Mouse (Mus musculus) ES-Bruce4 (cell line): ENCODE measurements around the gene Slc9a5. TPM values are rescaled to one million over a fixed set of nuclear protein-coding genes. Genes with fewer than 3 reads are reported as not detected.

Experiments used
- H3K27ac ChIP-seq: 2 replicates; pipeline ENCODE4 v1.5.1; 2012; ENCODE audit warnings: low read length, inconsistent platforms; ENCODE audit not compliant: insufficient read depth
- H3K27me3 ChIP-seq: 2 replicates; pipeline ENCODE4 v1.6.1; 2012; ENCODE audit warnings: mild to moderate bottlenecking, low read length, inconsistent platforms; ENCODE audit not compliant: control insufficient read depth, poor library complexity, insufficient read depth, severe bottlenecking
- H3K36me3 ChIP-seq: 2 replicates; pipeline ENCODE4 v1.6.1; 2012; ENCODE audit warnings: inconsistent platforms, mild to moderate bottlenecking, low read length, moderate library complexity; ENCODE audit not compliant: control insufficient read depth, poor library complexity, insufficient read depth, severe bottlenecking
- H3K4me1 ChIP-seq: one replicate; pipeline ENCODE4 v1.8.1; 2011; ENCODE audit warnings: low read length; ENCODE audit not compliant: control insufficient read depth, insufficient read depth
- H3K4me3 ChIP-seq: 2 replicates; pipeline ENCODE4 v1.5.1; 2011; ENCODE audit warnings: low read depth, mild to moderate bottlenecking, low read length
- H3K9ac ChIP-seq: 2 replicates; pipeline ENCODE4 v1.6.1; 2012; ENCODE audit warnings: low read depth, mild to moderate bottlenecking, inconsistent platforms; ENCODE audit not compliant: poor library complexity, severe bottlenecking
- H3K9me3 ChIP-seq: replicated peaks from 2 replicates; pipeline ENCODE4 v1.6.1; 2012; ENCODE audit warnings: mild to moderate bottlenecking, low read length, inconsistent platforms; ENCODE audit not compliant: control insufficient read depth, poor library complexity, insufficient read depth, severe bottlenecking
- CTCF ChIP-seq: IDR thresholded peaks from one replicate; pipeline ENCODE4 v1.8.1; 2011; ENCODE audit warnings: low read depth, low read length
- EP300 ChIP-seq: IDR thresholded peaks from 2 replicates; pipeline ENCODE4 v1.6.1; 2011; ENCODE audit warnings: low read depth, low read length; ENCODE audit not compliant: insufficient read depth
- POLR2A ChIP-seq: IDR thresholded peaks from one replicate; pipeline ENCODE4 v1.8.1; 2011; ENCODE audit warnings: low read length; ENCODE audit not compliant: insufficient read depth
- polyA plus RNA-seq: library from polyadenylated mRNA; stranded (reverse); fragments of >200 nt; gene quantifications from 2 replicates; pipeline ENCODE4 v1.2.4, GENCODE M21; 2011; ENCODE audit warnings: low read depth; ENCODE audit not compliant: missing spikeins, insufficient read depth, insufficient read length

Slc9a5 gene
- polyA plus RNA-seq, 1 experiment, result 14.7 TPM

GRCm38 (mm10) chr8:105387151-105387550 is 38.5 kb downstream of the Slc9a5 start:
- H3K9ac ChIP-seq, result no peak overlapping the region
- TF ChIP-seq CTCF, result no peak
- no peak for TF ChIP-seq POLR2A
- no peak for TF ChIP-seq EP300
- H3K4me3 ChIP-seq, result no peak overlapping the region
- no peak overlapping the region for H3K27ac ChIP-seq
- no peaks in the 10 kb centered on the region for H3K4me1 ChIP-seq
- no peaks in the 10 kb centered on the region for H3K36me3 ChIP-seq
- H3K9me3 ChIP-seq, result no peaks in the 10 kb centered on the region
- H3K27me3 ChIP-seq, result no peaks in the 10 kb centered on the region

DNA sequence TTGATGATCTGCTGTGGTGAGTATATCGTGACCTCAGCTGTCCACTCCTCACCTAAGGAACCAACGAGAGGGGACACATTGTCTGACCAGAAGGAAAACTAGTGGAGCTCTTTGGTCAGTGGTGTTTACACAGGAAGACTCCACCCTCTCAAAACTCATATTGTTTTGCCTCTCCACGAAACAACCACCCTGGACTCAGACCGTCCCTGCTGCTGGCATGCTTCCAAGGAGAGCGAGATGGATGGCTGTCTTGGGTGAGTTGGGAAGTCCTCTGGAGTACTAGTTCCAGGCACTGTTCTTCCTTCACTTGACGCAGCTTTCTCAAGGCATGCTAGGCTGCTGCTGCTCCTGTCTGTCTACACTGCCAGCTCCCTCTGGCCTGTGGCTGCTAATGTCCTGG is 40.5 kb downstream of the Slc9a5 start:
- TF ChIP-seq EP300 (no peak), POLR2A (no peak), CTCF (no peak)
- no peak overlapping the region for H3K27ac ChIP-seq

DNA sequence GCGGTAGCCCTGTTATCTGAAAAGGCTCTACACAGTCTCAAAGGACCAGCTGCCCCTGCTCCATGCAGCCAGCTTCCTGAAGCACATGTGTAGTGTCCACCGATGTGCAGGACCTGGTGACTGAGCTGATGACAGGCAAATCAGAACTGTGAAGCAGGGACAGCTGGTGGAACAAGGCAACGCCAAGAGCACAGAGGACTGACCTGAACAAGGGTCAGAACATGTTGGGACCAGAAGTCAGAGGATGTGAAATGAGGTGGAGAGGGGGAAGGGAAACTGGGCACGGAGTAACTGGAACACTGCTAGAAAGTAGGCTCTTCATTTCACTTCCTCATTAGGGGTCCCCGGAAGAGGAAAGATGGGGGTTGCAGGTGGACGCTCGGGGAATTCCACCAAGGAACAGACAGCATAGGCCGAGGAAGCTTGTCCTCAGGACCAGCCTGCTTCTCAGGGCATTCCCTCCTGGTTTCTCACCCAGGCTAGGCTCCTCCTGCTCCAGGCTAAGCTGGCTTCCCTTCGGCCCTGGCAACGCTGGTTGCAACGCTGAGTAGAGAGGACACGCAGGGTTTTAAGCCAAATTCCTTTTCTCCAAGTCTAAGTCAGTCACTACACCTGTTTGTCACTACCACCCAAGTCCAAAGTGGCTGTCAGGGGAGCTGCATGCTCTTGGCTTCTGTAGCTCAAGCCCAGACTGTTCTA is 44.6 kb downstream of the Slc9a5 start:
- TF ChIP-seq EP300, result no peak
- no peak for TF ChIP-seq POLR2A
- no peak for TF ChIP-seq CTCF
- H3K27me3 ChIP-seq, result no peaks in the 10 kb centered on the region
- no peak overlapping the region for H3K27ac ChIP-seq
- H3K36me3 ChIP-seq, result no peaks in the 10 kb centered on the region
- no peaks in the 10 kb centered on the region for H3K9me3 ChIP-seq
- H3K4me3 ChIP-seq, result no peak overlapping the region
- no peak overlapping the region for H3K9ac ChIP-seq
- H3K4me1 ChIP-seq, result no peaks in the 10 kb centered on the region

More for the DNA sequence above, 40.5 kb downstream of the Slc9a5 start:
- Histone ChIP-seq H3K4me1 (no peaks in the 10 kb centered on the region), H3K36me3 (no peaks in the 10 kb centered on the region), H3K4me3 (no peak overlapping the region), H3K9ac (no peak overlapping the region), H3K9me3 (no peaks in the 10 kb centered on the region), H3K27me3 (no peaks in the 10 kb centered on the region)

- Histone ChIP-seq H3K9me3 (no peaks in the 10 kb centered on the region), H3K9ac (no peak overlapping the region), H3K27ac (no peak overlapping the region), H3K4me1 (no peaks in the 10 kb centered on the region), H3K36me3 (no peaks in the 10 kb centered on the region), H3K27me3 (no peaks in the 10 kb centered on the region), H3K4me3 (no peak overlapping the region)
- TF ChIP-seq EP300 (no peak), POLR2A (no peak), CTCF (no peak)
Measured at GRCm38 (mm10) chr8:105393915-105394314, 45.3 kb downstream of the Slc9a5 start.

DNA sequence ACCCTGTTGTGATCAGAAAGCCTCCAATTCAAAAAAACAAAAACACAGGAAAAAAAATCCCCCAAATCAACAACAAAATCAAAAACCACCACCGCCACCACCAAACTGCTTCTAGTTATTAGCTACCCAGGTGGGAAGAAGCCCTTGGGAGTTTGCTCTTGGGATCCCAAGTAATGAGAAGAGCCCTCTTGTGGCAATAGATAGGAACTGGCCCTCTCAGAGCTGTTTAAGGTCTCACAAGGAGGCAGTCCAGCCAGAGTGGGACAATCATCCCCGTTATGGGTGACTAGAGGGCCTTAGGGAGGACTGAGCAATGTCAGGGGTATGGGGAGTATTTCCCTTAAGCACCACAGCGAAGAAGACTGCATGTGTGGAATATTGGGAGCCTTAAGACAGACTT is 49.1 kb downstream of the Slc9a5 start:
- H3K27ac ChIP-seq, result no peak overlapping the region
- no peaks in the 10 kb centered on the region for H3K36me3 ChIP-seq
- TF ChIP-seq POLR2A (no peak), CTCF (peak; percentile 40)

DNA sequence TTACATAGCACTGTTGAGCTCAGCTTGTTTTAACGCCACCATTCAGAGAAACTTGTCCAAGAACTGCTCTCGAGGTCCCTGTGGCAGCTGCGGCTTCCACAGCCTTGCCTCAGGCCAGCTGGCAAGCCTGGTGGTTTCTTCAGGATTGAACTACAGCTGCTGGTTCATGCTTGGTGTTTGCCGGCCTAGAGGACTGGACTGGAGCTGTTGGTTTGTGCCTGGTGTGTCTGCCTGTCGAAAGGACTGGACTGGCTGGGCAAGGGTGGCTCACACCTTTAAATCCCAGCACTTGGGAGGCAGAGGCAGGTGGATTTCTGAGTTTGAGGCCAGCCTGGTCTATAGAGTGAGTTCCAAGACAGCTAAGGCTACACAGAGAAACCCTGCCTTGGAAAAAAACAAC is 51.4 kb downstream of the Slc9a5 start:
- Histone ChIP-seq H3K27ac (no peak overlapping the region), H3K4me3 (no peak overlapping the region), H3K9ac (no peak overlapping the region), H3K9me3 (no peaks in the 10 kb centered on the region), H3K4me1 (no peaks in the 10 kb centered on the region), H3K27me3 (no peaks in the 10 kb centered on the region), H3K36me3 (no peaks in the 10 kb centered on the region)
- no peak for TF ChIP-seq EP300
- no peak for TF ChIP-seq CTCF
- no peak for TF ChIP-seq POLR2A

More for the DNA sequence above, 49.1 kb downstream of the Slc9a5 start:
- H3K9me3 ChIP-seq, result no peaks in the 10 kb centered on the region
- no peaks in the 10 kb centered on the region for H3K4me1 ChIP-seq
- no peak overlapping the region for H3K9ac ChIP-seq
- no peaks in the 10 kb centered on the region for H3K27me3 ChIP-seq
- no peak overlapping the region for H3K4me3 ChIP-seq
